Mouse (Mus musculus) kidney, postnatal 4 days (tissue): ENCODE data around the gene Mta1.

ENCODE experiments used
- DNase-seq, 2 experiments: peaks; one replicate each; pipeline ENCODE4 v3.0.0; 2021; ENCODE audit warnings: mixed read lengths in 2 of 2

Gene Mta1

DNA sequence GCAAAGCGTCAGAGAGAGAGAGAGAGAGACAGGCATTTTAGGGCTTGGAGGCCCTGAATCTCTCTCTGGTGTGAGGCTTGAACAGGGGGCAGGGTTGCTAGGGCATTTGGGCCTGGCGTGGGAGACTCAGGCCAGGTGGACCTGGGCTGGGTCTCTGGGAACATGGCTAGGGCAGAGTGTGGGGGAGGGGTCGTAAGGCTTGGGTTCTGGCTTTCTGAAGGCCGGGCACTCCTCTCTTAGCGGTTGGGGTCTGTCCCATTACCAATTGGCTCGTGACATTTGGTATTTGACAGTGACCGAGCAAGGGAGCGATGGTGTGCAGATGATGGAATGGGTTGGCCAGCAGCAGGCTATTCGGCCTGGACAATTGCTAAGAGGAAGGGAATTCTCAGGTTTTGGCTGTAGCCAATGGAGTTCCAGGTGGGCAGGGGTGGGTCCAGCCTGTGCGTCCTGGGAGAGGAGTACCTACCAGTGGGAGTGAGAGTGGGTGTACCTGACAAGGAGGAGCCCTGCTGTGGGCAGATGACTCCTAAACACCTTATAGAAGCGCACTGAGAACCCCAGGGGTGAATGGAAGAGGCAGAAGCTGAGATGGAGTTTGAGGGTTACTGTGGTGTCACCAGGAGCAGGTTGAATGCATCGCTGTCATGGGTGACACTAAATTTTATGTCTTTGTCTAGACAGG, 88.4 kb downstream of the Mta1 start:
- DNase-seq, result no peak
